Mouse (Mus musculus) thymus, adult 2 months (tissue): Measurements from ENCODE around the gene Emc9.

Experiments
- CTCF ChIP-seq: fragments of 200-500 bp; IDR thresholded peaks from 2 replicates; pipeline ENCODE4 v1.5.1; 2012; ENCODE audit warnings: mild to moderate bottlenecking, control low read depth, low read length, moderate library complexity, borderline replicate concordance; ENCODE audit not compliant: control insufficient read depth, poor library complexity, insufficient read depth; ENCODE audit errors: extremely low read depth
- POLR2A ChIP-seq: fragments of 200-500 bp; IDR thresholded peaks from 2 replicates; pipeline ENCODE4 v1.6.1; 2012; ENCODE audit warnings: mild to moderate bottlenecking, low read length, control low read depth, moderate library complexity; ENCODE audit not compliant: control insufficient read depth, poor library complexity, insufficient read depth; ENCODE audit errors: extremely low read depth

GRCm38 (mm10) chr14:55584702-55585565, at the start of gene Emc9:
- no peak for TF ChIP-seq CTCF
- TF ChIP-seq POLR2A: no peak
